In genomic region chr10:31330286-31330962, GRCm38 (mm10) we compare ENCODE assay signal across 9 mouse cellular contexts.
"Had no signal": no experiment of that assay in that cellular context is flagged by ENCODE, and none has a peak within 500 bp of the region (broad histone marks: within the 10 kb centered on the region; RNA-seq: fewer than 3 reads in every experiment).

No protein-coding gene starts in this region.

- H3K4me3 ChIP-seq: layer of hippocampus, adult 2 months; limb, embryonic 10.5 days had no signal

- H3K4me1 ChIP-seq: limb, embryonic 10.5 days had no signal

- H3K4me2 ChIP-seq: midbrain, embryonic 11.5 days had no signal

- H3K27ac ChIP-seq: kidney, postnatal 0 days; layer of hippocampus, adult 2 months; limb, embryonic 10.5 days had no signal

- H3K9me3 ChIP-seq: limb, embryonic 10.5 days had no signal

- DNase-seq: kidney, adult 9 months; lung, adult 18-20 months; spleen, adult 18-20 months; thymus, adult 2 months; thymus, postnatal 25 days had no signal
